Mouse (Mus musculus) brown adipose tissue, adult 24 weeks (tissue): ENCODE results near the gene Olfr1340. TPM values are rescaled to one million over a fixed set of nuclear protein-coding genes. Genes with fewer than 3 reads are reported as not detected.

ENCODE experiments used
- H3K27ac ChIP-seq: fragments of 200-500 bp; replicated peaks from 2 replicates; pipeline ENCODE4 v1.5.1; 2012; ENCODE audit warnings: low read depth, mild to moderate bottlenecking, low read length
- H3K4me1 ChIP-seq: fragments of 200-500 bp; 2 replicates; pipeline ENCODE4 v1.6.1; 2012; ENCODE audit warnings: low read length, mixed read lengths; ENCODE audit not compliant: control insufficient read depth, insufficient read depth, insufficient read length
- H3K4me3 ChIP-seq: fragments of 200-500 bp; 2 replicates; pipeline ENCODE4 v1.5.1; 2012; ENCODE audit warnings: low read depth, mild to moderate bottlenecking, low read length, moderate library complexity; ENCODE audit not compliant: insufficient read depth
- polyA plus RNA-seq: library from polyadenylated mRNA; stranded (reverse); fragments of >200 nt; gene quantifications from 2 replicates; pipeline ENCODE4 v1.2.4, GENCODE M21; 2012; ENCODE audit not compliant: missing spikeins, insufficient read depth, insufficient read length

Gene Olfr1340
- not detected in 2 replicates for polyA plus RNA-seq

- Histone ChIP-seq H3K4me3 (no peak within 1 kb of the TSS), H3K4me1 (no peaks in the 10 kb centered on the region), H3K27ac (no peak within 1 kb of the TSS)
These were observed at the start of gene Olfr1340 for GRCm38 (mm10) chr4:118719838-118720237. Olfr1340 (plus strand) TSS chr4:118720138.

GRCm38 (mm10) chr4:118687086-118687485 lies 32.9 kb upstream of the Olfr1340 start:
- H3K4me1 ChIP-seq = no peaks in the 10 kb centered on the region
- no peak overlapping the region for H3K27ac ChIP-seq
- no peak overlapping the region for H3K4me3 ChIP-seq

GRCm38 (mm10) chr4:118692412-118692973 lies 27.4 kb upstream of the Olfr1340 start, which contains the start of gene Olfr1342:
Olfr1342 (minus strand) TSS chr4:118692756.
- Histone ChIP-seq H3K4me3 (no peak within 1 kb of the TSS), H3K27ac (no peak within 1 kb of the TSS), H3K4me1 (no peaks in the 10 kb centered on the region)

GRCm38 (mm10) chr4:118693812-118694211 lies 26.1 kb upstream of the Olfr1340 start:
- H3K4me3 ChIP-seq = no peak overlapping the region
- no peaks in the 10 kb centered on the region for H3K4me1 ChIP-seq
- H3K27ac ChIP-seq = no peak overlapping the region

- Histone ChIP-seq H3K27ac (no peak within 1 kb of the TSS), H3K4me1 (no peaks in the 10 kb centered on the region), H3K4me3 (no peak within 1 kb of the TSS)
These were observed 16.7 kb upstream of the Olfr1340 start, which contains the start of gene Olfr1341 for GRCm38 (mm10) chr4:118703223-118703622. Olfr1341 (plus strand) TSS chr4:118703523.

GRCm38 (mm10) chr4:118708086-118708485 lies 11.9 kb upstream of the Olfr1340 start:
- H3K4me1 ChIP-seq = no peaks in the 10 kb centered on the region
- no peak overlapping the region for H3K4me3 ChIP-seq
- no peak overlapping the region for H3K27ac ChIP-seq

- H3K4me3 ChIP-seq = no peak overlapping the region
- no peak overlapping the region for H3K27ac ChIP-seq
- no peaks in the 10 kb centered on the region for H3K4me1 ChIP-seq
These were observed 8.3 kb upstream of the Olfr1340 start for GRCm38 (mm10) chr4:118711656-118712055.

- no peak overlapping the region for H3K27ac ChIP-seq
- no peaks in the 10 kb centered on the region for H3K4me1 ChIP-seq
- H3K4me3 ChIP-seq = no peak overlapping the region
These were observed 2.0 kb downstream of the Olfr1340 start for GRCm38 (mm10) chr4:118721742-118722483.

GRCm38 (mm10) chr4:118731875-118732274 lies 11.9 kb downstream of the Olfr1340 start, which contains the start of gene Olfr1339:
Olfr1339 (plus strand) TSS chr4:118732175.
- no peak within 1 kb of the TSS for H3K27ac ChIP-seq

GRCm38 (mm10) chr4:118739574-118739973 lies 19.6 kb downstream of the Olfr1340 start:
- Histone ChIP-seq H3K27ac (no peak overlapping the region), H3K4me1 (no peaks in the 10 kb centered on the region), H3K4me3 (no peak overlapping the region)

More at GRCm38 (mm10) chr4:118731875-118732274, 11.9 kb downstream of the Olfr1340 start, which contains the start of gene Olfr1339:
- Histone ChIP-seq H3K4me1 (no peaks in the 10 kb centered on the region), H3K4me3 (no peak within 1 kb of the TSS)

- no peaks in the 10 kb centered on the region for H3K4me1 ChIP-seq
- no peak overlapping the region for H3K4me3 ChIP-seq
- no peak overlapping the region for H3K27ac ChIP-seq
These were observed 21.2 kb downstream of the Olfr1340 start for GRCm38 (mm10) chr4:118740988-118741698.

GRCm38 (mm10) chr4:118741881-118742280 lies 21.9 kb downstream of the Olfr1340 start:
- H3K4me3 ChIP-seq = no peak overlapping the region
- H3K4me1 ChIP-seq = no peaks in the 10 kb centered on the region
- H3K27ac ChIP-seq = no peak overlapping the region

- Histone ChIP-seq H3K4me1 (no peaks in the 10 kb centered on the region), H3K27ac (no peak within 1 kb of the TSS), H3K4me3 (no peak within 1 kb of the TSS)
These were observed 38.7 kb downstream of the Olfr1340 start, which contains the start of gene Olfr1338 for GRCm38 (mm10) chr4:118758637-118759036. Olfr1338 (minus strand) TSS chr4:118758737.
